23 mouse cellular contexts compared by ENCODE assay signal in genomic region chr4:40374213-40374612, GRCm38 (mm10).
"Had no signal": no experiment of that assay in that cellular context is flagged by ENCODE, and none has a peak within 500 bp of the region (broad histone marks: within the 10 kb centered on the region; RNA-seq: fewer than 3 reads in every experiment).

No protein-coding gene starts in this region.

- H3K9ac ChIP-seq: heart, embryonic 12.5 days; hindbrain, embryonic 12.5 days; hindbrain, embryonic 14.5 days; intestine, embryonic 15.5 days; limb, embryonic 13.5 days; limb, embryonic 15.5 days; liver, embryonic 13.5 days had no signal

- H3K4me1 ChIP-seq: heart, embryonic 10.5 days; heart, embryonic 12.5 days; hindbrain, embryonic 10.5 days; hindbrain, embryonic 12.5 days; intestine, embryonic 15.5 days; limb, embryonic 13.5 days; limb, embryonic 15.5 days; liver, embryonic 13.5 days had no signal

- H3K9me3 ChIP-seq: heart, embryonic 10.5 days; heart, embryonic 12.5 days; hindbrain, embryonic 10.5 days; hindbrain, embryonic 12.5 days; intestine, embryonic 15.5 days; limb, embryonic 13.5 days; limb, embryonic 15.5 days; liver, embryonic 13.5 days had no signal

- H3K4me2 ChIP-seq: heart, embryonic 12.5 days; hindbrain, embryonic 12.5 days; hindbrain, embryonic 14.5 days; intestine, embryonic 15.5 days; limb, embryonic 13.5 days; limb, embryonic 15.5 days; liver, embryonic 13.5 days had no signal

- H3K27me3 ChIP-seq: heart, embryonic 12.5 days; hindbrain, embryonic 12.5 days; intestine, embryonic 15.5 days; limb, embryonic 13.5 days; limb, embryonic 15.5 days; liver, embryonic 13.5 days had no signal

- DNase-seq: gastrocnemius, postnatal 14 days; gastrocnemius, postnatal 36 days; heart, postnatal 10 days; heart, postnatal 4 days; kidney, adult 18-20 months; kidney, adult 8-10 months; kidney, postnatal 10 days; kidney, postnatal 25 days; layer of hippocampus, adult 9-11 months; layer of hippocampus, postnatal 36 days; left cerebral cortex, postnatal 4 days; liver, embryonic 13.5 days had no signal

- H3K27ac ChIP-seq: heart, embryonic 10.5 days; hindbrain, embryonic 10.5 days; hindbrain, embryonic 12.5 days; hindbrain, embryonic 14.5 days; intestine, embryonic 15.5 days; limb, embryonic 13.5 days; limb, embryonic 15.5 days; liver, embryonic 13.5 days had no signal

- ATAC-seq: hindbrain, embryonic 16.5 days; inflammation-experienced regulatory T-cells, adult 6 months; intestine, embryonic 15.5 days; intestine, postnatal 0 days had no signal

- H3K36me3 ChIP-seq: heart, embryonic 10.5 days; heart, embryonic 12.5 days; hindbrain, embryonic 10.5 days; hindbrain, embryonic 12.5 days; intestine, embryonic 15.5 days; limb, embryonic 13.5 days; limb, embryonic 15.5 days; liver, embryonic 13.5 days had no signal

- H3K4me3 ChIP-seq: heart, embryonic 10.5 days; heart, embryonic 12.5 days; hindbrain, embryonic 10.5 days; hindbrain, embryonic 12.5 days; intestine, embryonic 15.5 days; limb, embryonic 13.5 days; limb, embryonic 15.5 days; liver, embryonic 13.5 days had no signal
